Mouse (Mus musculus) gastrocnemius, adult 18-20 months (tissue): ENCODE measurements around the gene Ankdd1a. TPM values are rescaled to one million over a fixed set of nuclear protein-coding genes. Genes with fewer than 3 reads are reported as not detected.

Source experiments
- DNase-seq: peaks from one replicate; pipeline ENCODE4 v3.0.0; 2021; ENCODE audit warnings: low spot score
- total RNA-seq, 2 experiments: library from RNA; stranded (reverse); gene quantifications; 2 replicates each; pipeline ENCODE4 v1.2.3; 2021

Ankdd1a gene
- total RNA-seq, 2 experiments from 2014 or later = not detected

GRCm38 (mm10) chr9:65508449-65508848, 11.5 kb downstream of the Ankdd1a start:
- DNase-seq = no peak

DNA sequence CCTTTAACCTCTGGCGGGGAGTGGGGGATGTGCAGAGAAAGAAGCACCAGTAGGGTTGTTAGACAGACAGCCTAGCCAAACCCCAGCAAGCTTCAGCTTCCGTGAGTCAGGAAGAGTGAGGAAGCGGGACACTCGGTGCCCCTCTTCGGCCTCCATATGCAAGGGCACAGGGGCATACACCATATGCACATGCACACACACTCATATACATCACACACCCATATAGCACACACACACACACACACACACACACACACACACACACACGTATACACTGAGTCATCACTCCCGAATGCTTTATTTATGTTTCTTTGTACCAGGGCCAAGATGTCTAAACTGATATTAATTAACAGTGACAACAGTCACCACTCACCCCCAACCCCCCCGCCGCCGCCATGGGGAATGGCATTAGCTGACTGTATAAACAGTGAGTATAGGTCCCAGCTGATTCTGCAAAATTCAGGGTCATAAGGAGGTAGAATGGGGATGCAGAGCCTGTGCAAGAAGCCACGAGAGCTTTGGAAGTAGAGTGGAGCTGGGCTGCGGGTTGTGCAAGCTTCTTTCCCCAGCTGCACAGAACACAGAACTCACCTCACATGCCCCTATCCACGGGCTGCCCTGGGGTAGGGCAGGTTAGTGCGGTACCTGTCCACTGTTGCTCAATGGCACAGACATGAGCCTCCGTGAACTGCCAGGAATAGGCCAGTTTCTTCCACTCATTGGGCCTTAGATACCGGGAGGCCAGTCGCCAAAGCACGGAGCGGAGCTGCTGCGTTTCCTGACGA, 17.1 kb downstream of the Ankdd1a start:
- DNase-seq = no peak

DNA sequence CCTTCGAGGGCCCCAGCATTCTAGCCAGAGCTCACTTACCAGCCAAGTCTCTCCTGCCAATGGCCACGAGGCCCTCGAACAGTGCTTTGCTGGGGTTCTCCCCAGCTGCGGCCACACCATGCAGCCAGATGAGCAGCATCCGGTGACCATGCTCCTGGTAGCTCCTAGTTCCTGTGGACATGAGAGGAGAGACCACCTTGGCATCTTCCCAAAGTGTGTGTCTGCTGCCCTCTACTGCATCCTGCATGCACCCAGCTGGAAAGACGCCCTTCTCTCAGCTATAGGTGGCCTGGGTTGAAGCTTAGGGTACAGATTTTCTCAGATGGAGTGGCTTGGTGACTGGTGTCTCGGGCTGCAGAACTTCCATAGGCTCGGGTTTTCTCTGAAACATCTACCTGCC, 17.8 kb downstream of the Ankdd1a start:
- DNase-seq = no peak

DNA sequence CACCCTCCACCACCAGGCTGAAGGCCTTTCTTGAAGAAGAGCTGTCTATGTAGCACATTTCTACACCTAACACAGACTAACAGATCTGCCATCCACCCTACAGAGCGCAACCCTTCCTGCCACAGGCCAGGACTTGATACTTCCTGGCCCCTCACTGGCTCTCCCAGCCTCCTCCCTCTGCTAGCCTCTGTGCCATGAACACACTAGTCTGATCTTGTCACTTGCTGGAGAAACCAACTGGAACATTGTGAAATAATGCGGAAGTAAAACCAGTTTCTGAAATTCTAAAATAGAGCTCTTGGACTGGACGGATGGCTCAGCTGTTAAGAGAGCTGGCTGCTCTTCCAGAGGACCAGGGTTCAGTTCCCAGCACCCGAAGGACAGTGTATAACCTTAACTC, 27.1 kb downstream of the Ankdd1a start:
- DNase-seq = no peak

GRCm38 (mm10) chr9:65492351-65492750, 27.6 kb downstream of the Ankdd1a start:
- DNase-seq = no peak

DNA sequence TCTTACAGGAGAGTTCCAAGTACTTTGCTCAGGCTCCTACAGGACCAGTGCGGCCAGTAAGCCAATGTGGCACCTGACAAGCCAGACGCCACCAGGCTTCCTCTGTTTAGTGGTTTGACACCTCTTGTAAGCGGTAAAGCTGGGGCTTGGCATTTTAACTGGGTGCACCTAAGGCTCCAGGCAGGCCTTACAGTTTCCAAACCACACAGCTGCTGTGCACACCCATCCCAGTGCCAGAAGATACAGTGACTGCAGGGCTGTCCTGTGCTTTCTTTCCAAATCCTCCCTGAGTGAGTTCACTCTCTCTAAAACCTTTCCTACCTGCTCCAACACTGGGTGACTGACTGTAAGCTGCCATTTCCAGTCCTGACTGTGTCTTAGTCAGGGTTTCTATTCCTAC, 28.5 kb downstream of the Ankdd1a start:
- no peak for DNase-seq

GRCm38 (mm10) chr9:65480071-65480470, 39.9 kb downstream of the Ankdd1a start:
- no peak for DNase-seq

- no peak for DNase-seq
Observed at GRCm38 (mm10) chr9:65479158-65479557, 40.8 kb downstream of the Ankdd1a start.

DNA sequence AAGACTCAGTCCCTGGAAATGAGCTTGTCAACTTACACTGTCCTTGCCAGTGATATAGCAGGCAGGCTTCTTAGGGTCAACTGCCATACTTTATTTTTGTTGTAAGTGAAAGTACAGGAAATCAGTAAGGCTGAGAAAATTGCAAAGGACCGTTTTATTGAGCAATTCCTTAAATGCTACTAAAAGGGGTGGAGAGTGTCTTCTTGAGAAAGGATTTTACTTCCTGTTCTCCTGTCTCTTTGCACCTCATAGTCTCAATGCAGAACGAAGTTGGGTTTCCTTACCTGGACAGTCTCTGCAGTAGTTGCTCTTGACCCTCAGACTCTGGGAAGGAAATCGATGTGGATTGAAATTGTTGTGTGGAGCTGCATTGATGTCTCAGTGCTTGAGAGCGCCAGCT, 47.2 kb downstream of the Ankdd1a start:
- DNase-seq = no peak

GRCm38 (mm10) chr9:65467686-65468085, 52.3 kb downstream of the Ankdd1a start:
- no peak for DNase-seq

DNA sequence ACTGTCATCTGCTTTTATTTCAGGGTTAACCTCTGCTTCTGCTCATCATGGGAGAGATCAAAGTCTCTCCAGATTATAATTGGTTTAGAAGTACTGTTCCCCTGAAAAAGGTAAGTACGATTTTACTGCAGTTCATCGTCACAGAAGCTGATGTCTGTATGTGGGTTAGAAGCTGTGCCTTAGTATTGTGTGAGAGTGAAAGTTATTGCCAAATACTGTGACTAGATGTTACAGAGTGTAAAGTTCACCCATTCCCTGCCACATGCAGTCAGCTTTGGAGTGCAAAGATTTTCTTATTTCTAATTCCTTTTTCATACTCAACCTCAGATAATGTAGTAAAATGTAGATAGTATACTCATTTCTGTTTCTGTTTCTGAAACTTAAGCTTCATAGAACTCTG, 54.8 kb downstream of the Ankdd1a start:
- DNase-seq = no peak

DNA sequence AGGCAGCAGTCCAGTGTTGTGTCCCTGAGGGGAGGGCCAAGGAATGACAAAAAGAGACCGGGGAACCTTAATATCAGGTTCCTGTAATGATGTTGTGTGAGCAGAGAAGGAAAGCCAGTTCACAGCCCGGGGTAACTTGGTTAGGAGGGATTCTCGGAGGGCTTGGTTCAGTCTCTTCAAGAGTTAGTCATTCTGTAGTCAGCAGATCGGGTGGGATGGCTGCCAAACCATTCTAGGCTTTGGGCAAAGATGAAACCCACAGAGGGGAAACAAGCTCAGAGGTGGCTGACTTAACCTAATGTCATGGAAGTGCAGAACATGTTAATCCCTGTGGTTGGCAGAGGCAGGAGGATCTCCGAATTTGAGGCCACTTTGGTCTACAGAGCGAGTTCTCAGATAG, 55.8 kb downstream of the Ankdd1a start:
- peak; percentile 11 for DNase-seq

GRCm38 (mm10) chr9:65462544-65462943, 57.4 kb downstream of the Ankdd1a start:
- DNase-seq = no peak

DNA sequence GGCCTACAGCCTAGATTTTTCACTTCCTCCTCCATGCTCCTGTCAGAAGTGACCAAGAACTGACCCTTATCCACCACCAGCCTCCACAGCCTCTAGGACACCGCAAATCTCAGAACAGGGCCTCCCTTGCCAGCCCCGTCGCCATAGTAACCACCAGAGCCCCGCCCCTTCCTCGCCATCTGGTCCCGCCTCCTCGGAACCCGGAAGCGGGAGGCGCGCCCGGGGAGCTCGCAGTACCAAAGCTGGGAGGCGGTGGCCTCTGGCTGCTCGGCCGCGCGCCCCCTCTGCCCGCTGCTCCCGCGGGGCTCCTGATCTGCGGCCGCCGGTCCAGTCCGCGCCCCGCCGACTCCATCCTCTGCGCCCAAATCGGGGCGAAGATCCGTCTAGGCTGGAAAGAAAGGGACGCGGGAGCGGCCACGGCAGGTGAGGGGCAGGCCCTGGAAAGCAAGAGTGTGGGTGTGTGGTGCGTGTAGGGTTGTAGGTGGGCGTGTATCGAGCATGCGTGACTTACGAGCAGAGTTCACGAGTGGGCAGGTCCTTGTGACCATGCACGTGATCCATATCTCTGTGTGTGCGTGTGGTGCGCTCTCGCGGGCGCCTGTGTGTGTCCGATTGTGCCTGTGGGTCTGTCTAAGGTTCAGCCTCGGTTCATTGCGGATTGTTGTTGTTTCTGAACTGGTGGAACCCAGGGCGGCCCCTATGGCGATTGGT, 59.1 kb downstream of the Ankdd1a start, which contains the start of gene Spg21:
Gene Spg21, plus strand, starts transcription at position 216 of the 711 bp plus-strand sequence.
- DNase-seq = peak; percentile 96

- no peak for DNase-seq
Observed at GRCm38 (mm10) chr9:65460198-65460597, 59.8 kb downstream of the Ankdd1a start.

DNA sequence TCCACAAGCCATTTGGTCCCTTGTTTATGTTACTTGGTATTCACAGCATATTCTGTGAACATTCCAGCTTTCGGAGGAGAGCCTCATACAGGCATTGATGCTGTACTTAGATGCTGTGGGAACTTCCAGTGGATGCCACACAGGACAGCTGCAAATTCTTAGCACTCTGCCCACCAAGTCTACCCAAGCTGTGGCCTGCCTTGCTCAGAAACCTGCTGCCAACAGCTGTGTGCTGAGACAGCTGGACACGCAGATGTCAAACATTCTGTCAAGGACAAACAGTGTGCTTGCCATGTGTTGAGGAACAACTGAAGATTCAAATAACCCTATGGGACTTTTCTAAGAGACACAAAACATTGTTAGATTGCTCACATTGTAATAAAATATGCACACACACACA, 61.0 kb downstream of the Ankdd1a start:
- no peak for DNase-seq

- DNase-seq = no peak
Observed at GRCm38 (mm10) chr9:65447951-65448350, 72.0 kb downstream of the Ankdd1a start.

DNA sequence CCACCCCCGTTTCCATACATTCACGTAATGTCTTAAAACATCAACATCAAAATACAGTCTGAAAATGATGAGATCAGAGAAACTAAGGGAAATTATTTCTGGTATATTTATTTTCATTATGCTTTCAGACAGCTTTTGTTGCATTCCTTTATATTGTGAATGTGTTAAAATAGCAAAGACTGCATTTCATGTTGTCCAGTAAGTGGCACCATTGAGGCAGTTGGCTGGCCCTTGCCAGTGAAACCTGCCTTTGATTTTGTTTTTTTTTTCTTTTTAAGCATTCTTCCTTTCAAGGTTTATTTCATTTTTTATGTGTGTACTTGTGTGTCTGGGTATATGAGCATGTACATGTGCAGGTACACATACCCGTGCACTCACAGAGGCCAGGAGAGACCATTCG, 75.3 kb downstream of the Ankdd1a start:
- no peak for DNase-seq

Other genes with a start within 250 kb of the Ankdd1a start
- gene Clpx, start 225.9 kb downstream of the Ankdd1a start, total RNA-seq = 10 to 100 TPM; 61.6 to 63.1 TPM
- gene Pdcd7, start 174.1 kb downstream of the Ankdd1a start, total RNA-seq = 10 to 100 TPM; 14.6 to 22.2 TPM
- gene Ubap1l, start 159.2 kb downstream of the Ankdd1a start, total RNA-seq = under 1 TPM; 0.64 to 0.71 TPM
- gene Kbtbd13, start 128.5 kb downstream of the Ankdd1a start, total RNA-seq = 10 to 100 TPM; 10.7 to 11.6 TPM
- gene Rasl12, start 121.7 kb downstream of the Ankdd1a start, total RNA-seq = 1 to 10 TPM; 2.5 to 3.7 TPM
- not detected for gene Slc51b, start 97.2 kb downstream of the Ankdd1a start, total RNA-seq
- gene Mtfmt, start 84.4 kb downstream of the Ankdd1a start, total RNA-seq = 1 to 10 TPM; 4.7 to 6.5 TPM
- 1 to 10 TPM; 5.5 to 9.1 TPM for gene Spg21, start 59.2 kb downstream of the Ankdd1a start, total RNA-seq
- gene Plekho2, start 59.8 kb upstream of the Ankdd1a start, total RNA-seq = 1 to 10 TPM; 2.2 to 5.4 TPM
- not detected for gene Pif1, start 67.0 kb upstream of the Ankdd1a start, total RNA-seq
- gene Rbpms2, start 109.5 kb upstream of the Ankdd1a start, total RNA-seq = 1 to 10 TPM; 1.5 to 2.3 TPM
- 100 to 1,000 TPM; 223 to 247 TPM for gene Oaz2, start 147.8 kb upstream of the Ankdd1a start, total RNA-seq